Mouse (Mus musculus) layer of hippocampus, adult 9-11 months (tissue): Measurements from ENCODE around the gene Tanc1.

ENCODE experiments used
- DNase-seq: peaks from one replicate; pipeline ENCODE4 v3.0.0; 2022

The Tanc1 gene

DNA sequence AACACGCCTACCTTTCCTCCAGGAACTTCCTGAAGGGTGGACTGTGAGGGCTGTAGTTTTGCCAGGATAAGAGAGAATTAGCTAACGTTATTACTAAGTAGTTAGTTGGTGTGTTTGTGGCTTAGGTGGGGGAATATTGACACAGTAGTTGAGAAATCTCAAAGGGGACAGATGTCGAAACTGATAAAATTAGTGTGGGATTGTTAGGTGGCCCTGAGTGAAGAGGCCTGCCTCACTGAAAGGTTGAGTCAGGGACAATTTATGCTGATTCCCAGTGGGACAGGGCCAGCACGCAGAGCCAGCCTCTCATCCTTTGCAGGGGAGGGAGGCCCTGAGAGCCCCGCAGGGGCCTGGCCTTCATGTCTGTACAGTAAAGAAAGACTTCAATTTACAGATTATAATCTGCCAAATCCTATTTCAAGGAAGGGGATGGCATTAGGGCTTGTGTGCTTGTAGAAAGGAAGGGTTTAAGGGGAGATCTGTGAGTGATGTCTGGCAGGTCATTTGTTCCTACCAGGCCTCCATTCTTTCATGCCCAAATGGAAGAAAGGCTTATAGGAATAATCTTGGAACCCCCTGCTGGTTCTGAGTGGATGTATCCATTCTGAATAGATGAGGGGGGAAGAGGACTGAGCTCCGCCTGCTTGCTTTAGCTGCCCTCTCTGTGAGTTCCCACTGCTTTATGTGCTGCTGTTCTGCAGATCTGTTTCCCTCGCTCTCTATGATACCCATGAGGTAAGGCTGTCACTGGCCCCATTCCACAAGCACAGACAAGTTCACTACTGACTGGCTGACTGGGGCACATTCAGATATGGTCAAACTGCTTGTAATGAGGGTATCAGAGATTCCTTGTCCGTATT, 41.7 kb downstream of the Tanc1 start:
- peak; percentile 60 for DNase-seq

DNA sequence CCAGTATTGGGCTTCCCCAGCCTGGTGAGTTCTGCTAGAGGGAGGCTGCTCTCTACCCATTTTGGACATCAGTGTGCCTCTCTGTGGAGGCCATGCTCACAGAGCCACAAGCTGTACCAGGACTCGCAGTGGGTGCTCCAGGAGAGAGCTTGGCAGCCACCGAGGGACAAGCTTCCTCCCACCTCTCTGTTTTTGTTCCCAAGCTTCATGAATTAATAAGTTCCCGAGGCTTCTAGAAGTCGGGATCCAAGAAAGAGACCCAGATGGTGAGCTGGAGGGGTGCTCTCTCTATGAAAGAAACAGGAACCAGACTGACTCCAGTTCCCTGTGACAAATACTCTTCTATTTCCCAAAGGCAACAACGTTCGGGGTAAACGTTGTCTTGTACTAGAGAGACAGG, 43.6 kb downstream of the Tanc1 start:
- DNase-seq: peak; percentile 63

DNA sequence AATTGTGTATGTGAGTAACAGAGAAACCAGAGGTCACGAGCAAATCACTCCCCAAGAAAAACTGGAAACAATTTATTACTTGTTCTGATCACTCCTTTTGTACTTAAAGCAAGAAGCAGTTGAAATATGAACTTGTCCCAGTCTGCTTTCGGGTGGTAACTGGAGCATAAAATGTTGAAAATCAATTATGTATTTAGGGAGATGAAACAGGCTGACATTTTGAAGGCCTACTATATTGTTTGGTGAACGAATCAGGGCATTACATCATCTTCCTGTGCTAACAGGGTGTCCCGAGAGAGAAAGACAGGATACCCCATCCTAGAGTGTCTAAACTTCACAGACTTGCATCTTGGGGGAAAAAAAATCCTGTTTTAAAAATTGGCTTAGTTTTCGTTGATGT, 44.8 kb downstream of the Tanc1 start:
- no peak for DNase-seq

DNA sequence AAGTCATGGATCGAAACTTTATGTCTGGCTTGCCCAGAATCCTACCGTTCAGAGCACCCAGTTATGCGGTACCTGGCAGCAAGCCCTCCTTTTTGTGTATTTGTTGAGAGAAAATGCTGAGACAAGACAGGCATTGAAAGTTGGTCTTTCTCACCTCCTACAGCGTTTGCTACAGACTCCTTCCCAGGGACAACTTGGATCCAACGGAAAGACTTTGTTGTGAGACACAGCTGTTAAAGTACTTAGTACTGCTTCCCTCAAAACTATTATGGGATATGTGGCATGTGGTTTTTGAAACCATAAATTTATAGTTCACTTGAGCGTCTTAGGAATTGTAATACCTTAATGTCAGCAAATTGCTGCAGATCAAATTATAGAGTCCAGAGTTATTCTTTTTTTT, 47.8 kb downstream of the Tanc1 start:
- DNase-seq: no peak

DNA sequence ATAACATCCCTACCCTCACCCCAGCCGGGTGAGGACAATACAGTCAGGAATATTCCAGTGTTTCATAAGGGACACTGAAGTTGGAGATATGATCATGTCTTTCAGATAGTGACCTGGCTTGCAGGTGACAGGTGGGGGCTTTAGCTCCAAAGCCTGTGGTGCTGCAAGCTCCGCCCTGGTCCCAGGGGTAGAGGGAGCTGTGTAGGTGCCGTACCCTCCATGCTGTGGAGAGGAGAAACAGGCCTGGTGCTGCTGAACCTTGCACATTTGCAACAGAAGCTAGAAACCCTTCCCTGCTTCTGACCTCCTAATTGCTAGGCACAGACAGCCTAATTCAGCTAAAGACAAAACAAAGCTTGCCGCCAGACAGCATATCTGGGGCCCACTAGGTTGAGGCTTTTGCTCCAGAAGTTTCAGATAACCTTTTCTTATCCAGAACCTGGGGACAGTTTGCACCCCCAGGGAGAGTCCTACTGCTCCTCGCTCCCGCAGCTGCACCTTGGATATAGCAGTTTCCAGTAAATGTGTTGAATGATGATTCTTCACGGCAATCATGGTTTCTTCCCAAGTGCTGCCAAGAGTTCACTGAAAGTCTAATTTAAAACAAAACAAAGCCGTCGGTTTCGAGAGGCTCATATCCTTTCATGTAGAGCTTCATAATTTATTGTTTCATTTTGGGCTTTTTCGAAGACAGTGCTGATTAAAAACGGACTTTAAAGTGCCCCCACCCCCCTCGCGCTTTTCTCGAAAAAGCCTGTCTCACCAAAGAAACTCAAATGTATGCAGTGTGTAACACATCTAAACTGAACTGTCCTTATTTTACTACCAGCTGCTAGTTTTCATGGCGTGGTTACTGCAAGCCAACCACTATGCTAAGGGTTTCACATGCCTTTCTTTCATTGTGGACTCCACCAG, 49.3 kb downstream of the Tanc1 start:
- no peak for DNase-seq

DNA sequence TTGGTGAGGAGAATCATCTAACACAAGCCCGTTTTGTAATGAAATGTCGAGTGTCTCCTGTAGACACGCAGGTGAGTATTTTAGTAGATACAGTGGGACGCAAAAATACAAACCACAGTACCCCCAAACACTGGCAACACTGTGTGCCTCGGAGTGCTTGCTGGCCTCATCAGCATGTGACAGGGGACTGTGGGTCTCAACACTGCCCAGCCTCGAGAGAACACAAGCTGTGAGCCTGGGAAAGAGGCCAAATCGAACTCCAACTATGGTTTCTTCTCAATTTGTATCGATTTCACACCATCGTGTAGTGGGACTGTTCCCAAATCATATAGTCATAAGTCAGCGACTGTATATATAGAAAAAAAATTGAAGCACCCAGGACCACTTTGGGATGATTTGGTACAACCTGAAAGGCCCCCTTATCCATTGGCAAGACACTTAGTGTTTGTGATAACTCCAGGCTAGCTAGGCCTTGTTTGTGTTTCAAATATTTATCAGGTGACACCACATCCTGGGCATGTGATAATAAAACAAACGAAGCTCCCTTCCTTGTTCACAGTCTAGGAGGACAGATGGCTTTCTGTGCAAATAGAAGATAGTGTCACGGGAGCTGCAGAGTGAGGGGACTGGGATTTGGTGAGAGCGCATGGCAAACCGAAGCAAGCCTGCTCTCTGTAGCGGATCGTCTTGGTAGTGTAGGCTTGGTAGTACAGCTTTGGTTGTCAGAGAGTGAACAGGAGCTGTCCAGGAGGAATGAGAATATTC, 53.1 kb downstream of the Tanc1 start:
- peak; percentile 52 for DNase-seq

DNA sequence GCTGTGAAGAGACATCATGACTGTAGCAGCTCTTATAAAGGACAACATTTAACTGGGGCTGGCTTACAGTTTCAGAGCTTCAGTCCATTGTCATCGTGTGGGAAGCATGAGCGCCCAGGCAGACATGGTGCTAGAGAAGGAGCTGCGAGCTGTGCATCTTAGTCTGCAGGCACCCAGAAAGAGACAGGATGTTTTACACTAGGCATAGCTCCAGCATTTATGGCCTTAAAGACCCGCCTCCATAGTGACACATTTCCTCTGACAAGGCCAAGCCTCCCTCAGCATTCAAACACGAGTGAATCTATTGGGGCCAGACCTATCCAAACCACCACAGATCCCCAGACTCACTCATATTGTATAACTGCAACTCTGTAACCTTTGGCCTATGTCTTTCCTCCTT, 54.7 kb downstream of the Tanc1 start:
- no peak for DNase-seq

DNA sequence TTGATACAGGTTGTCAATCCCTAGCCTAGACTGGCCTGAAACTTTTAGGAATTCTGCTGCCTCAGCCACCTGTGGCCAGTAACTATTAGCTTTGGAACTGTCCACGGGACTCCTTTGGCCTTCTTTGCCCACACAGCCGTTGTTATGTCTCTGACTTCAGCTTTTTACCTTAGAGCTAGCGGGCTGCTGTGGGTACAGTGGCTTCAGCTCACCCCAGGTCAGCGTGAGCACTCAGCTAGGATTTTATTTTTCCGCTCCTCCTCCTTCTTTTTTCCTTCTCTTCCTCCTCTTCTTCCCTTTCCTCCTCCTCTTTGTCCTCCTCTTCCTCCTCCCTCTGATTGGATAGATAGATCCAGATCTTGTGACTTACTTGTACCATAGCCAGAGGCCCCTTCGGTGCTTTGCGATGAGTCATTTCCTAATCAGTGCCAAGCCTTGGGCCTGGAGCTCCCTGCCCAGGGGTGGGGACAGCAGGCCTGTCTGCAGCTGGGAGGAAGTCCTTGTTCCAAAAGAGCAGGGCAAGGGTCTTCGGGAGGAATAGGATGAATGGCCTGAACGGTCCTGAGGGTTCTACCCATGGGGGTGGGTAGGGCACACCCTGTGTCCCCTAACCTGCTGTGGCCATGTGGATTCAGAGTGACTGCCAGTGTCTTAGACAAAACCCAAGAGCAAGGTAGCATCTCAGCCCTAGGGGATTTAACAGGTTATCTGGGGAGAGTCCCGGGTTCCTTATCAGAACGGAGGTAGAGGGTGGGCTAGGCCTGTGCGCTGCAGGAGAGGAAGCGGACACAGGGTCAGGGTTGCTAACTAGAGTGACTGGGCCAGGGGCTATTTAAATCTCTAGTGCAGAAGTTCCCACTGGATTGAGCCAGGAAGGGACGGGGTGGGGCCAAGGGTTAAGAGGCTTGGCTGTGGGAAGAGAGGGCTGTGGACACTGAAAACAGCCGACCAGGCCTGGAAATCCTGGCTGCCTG, 58.5 kb downstream of the Tanc1 start:
- DNase-seq: peak; percentile 61

DNA sequence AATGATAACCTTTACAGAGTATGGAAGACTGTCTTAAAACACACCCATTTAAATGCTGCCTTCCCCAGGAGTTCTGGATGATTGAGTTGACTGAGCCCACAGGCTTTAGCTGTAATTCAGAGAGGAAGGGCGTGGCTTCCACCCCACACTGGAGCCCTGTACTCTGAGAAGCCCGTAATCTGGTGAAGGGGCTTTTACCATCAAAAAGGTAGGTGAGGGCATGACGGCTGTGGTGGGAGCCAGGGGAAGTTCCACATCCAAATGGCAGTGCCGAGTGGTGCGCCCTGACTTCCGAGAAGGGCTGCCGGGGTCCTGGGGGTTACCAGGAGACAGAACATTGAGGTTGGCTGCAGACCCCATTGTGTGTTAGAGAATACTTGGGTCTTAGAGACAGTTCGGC, 59.8 kb downstream of the Tanc1 start:
- no peak for DNase-seq

DNA sequence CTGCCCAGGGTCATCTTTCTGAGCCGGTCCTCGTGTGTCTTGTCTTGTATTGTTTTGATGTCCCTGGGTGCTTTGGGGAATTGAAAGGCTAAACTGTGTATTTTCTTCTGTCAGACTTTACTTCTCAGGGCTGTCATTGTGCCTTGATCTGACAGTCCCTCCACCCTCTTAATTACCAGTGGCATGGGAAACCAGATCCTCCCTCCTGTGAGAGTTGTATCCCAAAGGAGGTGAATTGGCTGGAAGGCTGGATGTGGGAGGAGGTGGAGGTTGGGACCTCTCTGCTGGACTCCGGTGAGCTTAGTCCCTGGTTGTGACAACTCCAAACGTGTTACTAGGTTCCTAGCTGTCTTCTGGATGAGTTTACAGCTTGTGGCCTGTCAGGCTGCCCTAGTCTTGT, 60.2 kb downstream of the Tanc1 start:
- DNase-seq: no peak

DNA sequence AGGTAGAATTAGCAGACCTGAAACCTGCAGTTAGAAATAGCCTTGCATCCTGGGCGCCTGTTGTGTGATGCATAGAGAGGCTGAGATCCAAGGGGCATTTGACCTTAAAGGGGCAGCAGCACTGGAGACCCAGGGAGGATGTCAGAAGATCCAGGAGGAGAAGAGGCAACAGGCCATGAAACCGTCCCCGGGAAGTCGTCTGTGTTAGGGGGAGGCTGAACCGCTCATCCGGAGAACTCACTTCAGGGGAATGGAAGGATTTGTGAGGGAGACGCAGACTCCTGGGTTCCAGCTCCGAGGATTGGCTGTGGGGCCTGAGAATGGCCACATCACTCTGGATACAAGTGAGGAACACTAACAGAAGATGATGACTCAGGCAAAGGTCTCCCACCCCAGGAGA, 60.8 kb downstream of the Tanc1 start:
- DNase-seq: no peak

DNA sequence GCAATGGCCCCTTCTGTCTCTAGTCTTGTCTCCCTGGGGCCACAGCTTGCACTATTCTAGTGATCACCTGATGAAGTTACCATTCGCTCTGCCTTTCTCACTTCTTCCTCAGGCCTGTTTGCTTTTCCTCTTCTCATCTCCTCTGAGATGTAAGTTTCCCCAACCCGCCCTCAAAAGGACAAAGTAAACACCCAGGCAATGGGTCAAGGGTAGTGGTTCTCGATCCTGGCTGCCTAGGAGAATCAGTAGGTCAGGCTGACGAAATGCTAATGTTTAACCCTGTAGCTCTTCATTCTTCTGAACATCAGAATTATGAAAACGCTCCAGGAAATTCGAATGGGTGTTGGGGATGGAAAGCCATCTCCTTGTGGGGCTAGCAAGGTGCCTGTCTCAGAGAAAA, 61.5 kb downstream of the Tanc1 start:
- no peak for DNase-seq

DNA sequence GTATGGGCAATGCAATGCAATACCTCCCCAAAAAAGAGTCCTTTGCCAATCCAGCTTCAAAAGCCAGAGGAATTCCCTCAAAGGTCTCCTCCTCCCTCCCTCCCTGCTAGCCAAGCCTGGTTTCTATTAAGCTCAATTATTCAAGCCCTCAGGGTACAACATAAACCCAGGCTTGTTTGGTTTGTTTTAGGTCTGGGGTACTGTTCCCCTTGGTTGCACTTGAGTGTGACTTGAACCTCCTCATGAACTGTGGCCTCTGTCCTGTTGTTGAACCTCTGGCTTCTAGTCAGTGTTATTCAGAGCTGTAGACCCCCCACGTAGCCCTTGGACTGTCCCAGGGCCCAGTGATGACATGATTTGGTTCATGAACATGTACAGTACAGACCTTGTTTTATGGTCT, 62.0 kb downstream of the Tanc1 start:
- no peak for DNase-seq

DNA sequence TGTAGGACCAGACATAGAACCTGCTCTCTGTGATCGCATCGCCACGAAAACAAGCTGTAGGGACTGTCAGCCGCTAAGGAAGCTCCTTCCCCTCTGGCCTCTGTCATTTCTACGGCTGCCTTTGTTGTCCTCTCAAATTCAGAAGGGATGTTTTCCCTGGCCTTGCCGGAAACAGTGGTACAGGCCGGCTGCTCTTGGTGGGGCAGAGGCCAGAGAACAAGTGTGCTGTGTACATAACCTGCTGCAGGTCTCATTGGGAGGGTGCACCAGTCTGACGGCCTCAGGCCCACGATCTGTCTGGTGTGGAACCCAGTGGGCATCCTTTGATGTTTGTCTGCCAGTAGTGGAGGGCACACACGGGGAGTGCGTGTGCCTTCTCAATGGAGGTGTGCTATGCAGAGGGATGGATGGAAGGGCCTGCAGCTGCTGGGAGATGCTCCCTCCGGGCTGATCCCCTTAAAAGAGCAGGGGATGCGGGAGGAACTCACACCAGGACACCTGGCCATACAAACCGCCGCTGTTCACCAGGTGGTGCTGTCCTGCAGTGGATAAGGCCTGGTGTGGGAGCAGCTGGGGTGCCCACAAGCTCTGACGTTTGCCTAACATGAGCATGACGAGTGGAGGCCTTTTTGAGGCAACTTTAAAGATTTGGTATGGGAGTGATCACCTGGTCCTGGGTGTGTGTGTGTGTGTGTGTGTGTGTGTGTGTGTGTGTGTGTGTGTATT, 63.6 kb downstream of the Tanc1 start:
- DNase-seq: no peak

DNA sequence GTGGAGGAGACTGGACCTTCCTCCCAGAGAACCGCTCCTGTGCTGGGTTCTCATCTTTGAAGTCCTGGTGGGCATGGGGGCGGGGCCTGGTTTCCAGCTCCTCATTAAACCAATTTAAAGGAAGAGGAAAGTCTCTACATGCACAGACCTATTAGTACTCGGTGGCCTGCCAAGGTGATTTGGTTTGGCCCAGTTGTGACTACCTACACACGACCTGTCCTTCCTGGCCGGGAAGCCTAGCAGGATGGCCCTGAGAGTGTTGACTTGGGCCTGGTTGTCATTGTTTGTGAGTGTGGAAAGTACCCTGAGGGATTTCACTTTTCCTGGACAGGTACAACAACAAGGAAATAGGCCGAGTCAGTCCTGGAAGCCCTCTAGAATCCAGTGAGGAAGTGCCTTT, 64.2 kb downstream of the Tanc1 start:
- no peak for DNase-seq

DNA sequence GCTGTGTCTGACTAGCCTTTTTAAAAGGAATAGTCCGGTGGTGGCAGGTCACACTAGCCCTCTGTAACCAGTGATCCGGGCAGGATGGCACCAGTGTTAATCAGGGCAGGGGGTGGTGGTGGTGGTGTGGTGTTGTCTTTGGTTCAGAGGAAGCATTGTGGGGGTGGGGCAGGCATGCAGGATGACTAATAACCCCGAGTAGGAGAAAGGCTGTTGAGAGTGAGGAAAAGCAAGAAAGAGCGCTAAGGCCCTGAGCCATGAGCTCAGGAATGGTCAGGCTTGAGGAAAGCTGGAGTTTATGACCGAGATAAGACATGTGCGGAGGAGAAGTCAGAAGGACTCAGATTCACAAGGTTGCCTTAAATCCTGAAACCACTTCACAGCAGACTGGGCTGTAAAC, 64.6 kb downstream of the Tanc1 start:
- DNase-seq: no peak

DNA sequence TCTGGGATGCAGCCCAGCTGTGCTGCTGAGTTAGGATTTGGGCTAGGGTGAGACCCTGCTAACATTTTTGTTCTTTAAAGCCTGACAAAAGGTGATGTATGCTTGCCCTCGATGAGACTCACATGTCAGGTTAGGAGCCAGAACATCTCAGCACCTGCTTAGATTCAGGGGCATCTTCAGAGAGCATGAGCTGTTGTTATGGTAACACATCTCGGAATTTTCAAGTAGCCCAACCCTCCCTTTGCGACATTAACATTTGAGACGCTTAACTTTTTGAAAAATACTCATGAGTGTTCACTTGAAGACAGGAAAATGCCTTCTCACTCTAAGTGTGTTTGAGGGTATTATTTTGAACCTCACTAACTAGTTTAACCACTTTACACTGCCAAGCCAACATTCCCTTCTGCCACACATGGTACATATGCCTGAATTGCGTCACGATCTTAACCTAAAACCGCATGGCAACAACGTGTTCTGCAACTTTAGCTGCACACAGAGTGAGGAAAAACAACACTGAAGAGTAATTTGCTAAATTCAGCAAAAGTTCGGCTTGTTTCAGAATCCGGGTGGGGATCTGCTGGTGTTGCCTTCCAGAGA, 67.7 kb downstream of the Tanc1 start:
- no peak for DNase-seq

DNA sequence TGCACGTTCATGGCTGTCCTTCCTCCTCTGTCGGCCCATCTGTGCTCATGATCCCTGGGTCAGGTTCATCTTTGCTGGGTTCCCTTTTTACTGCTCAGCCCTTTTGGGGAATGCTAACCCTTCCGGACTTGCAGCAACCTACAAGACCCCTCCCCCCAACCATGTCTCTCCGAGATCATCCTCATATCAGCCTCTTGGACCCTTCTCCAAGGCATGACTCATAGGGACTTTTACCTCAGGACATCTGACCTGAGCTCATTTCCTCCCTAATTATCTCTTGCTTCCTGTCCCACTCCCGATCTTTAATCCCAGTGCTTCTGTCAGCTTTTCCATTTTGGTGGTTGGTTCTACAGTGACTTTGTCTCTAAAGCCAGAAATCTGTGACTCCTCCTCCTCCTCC, 68.9 kb downstream of the Tanc1 start:
- no peak for DNase-seq

DNA sequence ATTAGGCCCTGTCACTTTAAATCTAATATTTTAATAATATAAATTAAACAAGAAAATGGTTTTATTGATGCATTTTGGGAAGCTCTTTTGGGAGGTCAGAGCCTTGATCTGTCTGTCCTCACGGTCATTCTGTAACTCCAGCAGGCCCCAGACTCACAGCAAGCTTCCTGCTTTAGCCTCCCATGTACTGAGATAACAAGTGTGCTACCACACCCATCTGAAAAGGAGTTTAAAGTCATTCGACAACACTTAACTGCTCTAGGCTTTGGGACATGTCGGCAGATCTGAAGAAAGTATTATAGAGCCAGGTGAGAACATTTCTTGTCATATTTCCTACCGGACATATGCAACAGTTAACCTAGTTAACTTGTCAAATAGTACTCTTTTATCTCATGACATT, 69.3 kb downstream of the Tanc1 start:
- no peak for DNase-seq

DNA sequence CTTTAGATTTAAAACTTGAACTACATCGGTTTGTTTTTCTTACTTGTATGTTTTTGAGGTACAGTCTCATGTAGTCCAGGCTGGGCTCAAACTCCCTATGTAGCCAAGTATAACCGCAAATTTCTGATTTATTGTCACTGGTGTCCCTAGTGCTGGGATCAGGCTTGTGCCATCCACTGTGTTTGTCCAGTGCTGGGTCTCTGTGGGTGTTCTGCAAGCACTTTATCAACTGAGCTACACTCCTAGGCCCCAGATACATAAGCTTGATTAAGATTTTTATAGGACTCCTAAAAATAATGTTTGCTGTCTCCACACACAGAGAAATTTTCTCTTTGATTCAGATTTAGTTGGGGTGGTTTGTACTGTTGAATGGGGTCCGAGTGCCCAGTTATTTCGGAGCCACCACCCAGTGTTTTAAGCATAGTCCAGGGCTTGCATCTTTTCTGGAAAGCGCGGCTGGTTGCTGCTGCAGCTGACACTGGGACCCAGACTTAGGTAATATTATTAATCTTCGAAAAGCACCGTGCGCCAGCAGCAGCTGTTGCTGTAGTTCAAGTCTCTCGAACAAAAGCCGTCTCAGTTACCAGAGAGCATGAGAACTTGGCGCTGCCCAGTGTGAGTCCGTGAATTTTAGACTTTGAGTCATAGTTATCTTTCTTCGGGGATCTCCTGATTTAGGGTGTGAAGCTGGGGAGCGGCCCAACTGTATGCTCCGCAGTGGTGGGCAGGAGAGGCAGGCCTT, 73.2 kb downstream of the Tanc1 start:
- DNase-seq: no peak
